ENCODE assay signal across 7 mouse cellular contexts in genomic region chr1:58392268-58392651, GRCm38 (mm10). TPM values are rescaled to one million over a fixed set of nuclear protein-coding genes. Genes with fewer than 3 reads are reported as not detected.
DNase-seq lines count a peak whose midpoint lies in the region; ATAC-seq and TF ChIP-seq lines count a peak whose summit lies in the region.

No protein-coding gene starts in this region.

- H3K4me3 ChIP-seq in embryonic facial prominence, embryonic 14.5 days (ENCODE audit: low read depth, low read length) = peak overlapping the region; percentile 97
- peak overlapping the region; percentile 82 for H3K4me3 ChIP-seq in intestine, postnatal 0 days (ENCODE audit: low read depth, low read length)
- peak overlapping the region; percentile 94 for H3K4me3 ChIP-seq in neural tube, embryonic 15.5 days (replicated peaks)

- H3K4me1 ChIP-seq in embryonic facial prominence, embryonic 14.5 days (ENCODE audit: control insufficient read depth, insufficient read depth, low read length) = peaks cover 11% of the 10 kb centered on the region
- H3K4me1 ChIP-seq in intestine, postnatal 0 days (replicated peaks; ENCODE audit: control insufficient read depth, insufficient read depth, low read length) = 0 out of 2 replicates have a peak, but pooled peaks cover 5% of the 10 kb centered on the region
- peaks cover 25% of the 10 kb centered on the region for H3K4me1 ChIP-seq in neural tube, embryonic 15.5 days

- intact Hi-C loops in left cerebral cortex, postnatal 25 days (cut with DNase I) = loop anchor here (2.0 to 10.0 kb wide), 2 partner anchors 53 to 967 kb away; partner anchors contain the start of genes Nif3l1 and Ppil3

- WGBS in embryonic facial prominence, embryonic 14.5 days = 1% methylated on average over 15 of the region's 16 CpGs
- 0% methylated on average over 16 of the region's 16 CpGs for WGBS in intestine, postnatal 0 days
- WGBS in neural tube, embryonic 15.5 days = under 1% methylated on average over 16 of the region's 16 CpGs

- ATAC-seq in embryonic facial prominence, embryonic 14.5 days (ENCODE audit: low read depth) = peak; percentile 11; the same call in 1 of the 2 replicates
- ATAC-seq in intestine, postnatal 0 days = 0 out of 2 replicates have a peak, but pooled peaks have one; percentile 15
- ATAC-seq in neural tube, embryonic 15.5 days (ENCODE audit: low FRiP score) = peak; percentile 39; the same call in 1 of the 2 replicates

- H3K4me2 ChIP-seq in embryonic facial prominence, embryonic 14.5 days (ENCODE audit: low read depth, low read length) = peak overlapping the region; percentile 82
- peak overlapping the region; percentile 79 for H3K4me2 ChIP-seq in intestine, postnatal 0 days (replicated peaks; ENCODE audit: low read depth)
- H3K4me2 ChIP-seq in neural tube, embryonic 15.5 days = peak overlapping the region; percentile 60

- no peak for TF ChIP-seq CTCF in intestine, postnatal 0 days (IDR thresholded peaks at IDR 0.05; ENCODE audit: low read depth)

- H3K9ac ChIP-seq in embryonic facial prominence, embryonic 14.5 days (ENCODE audit: low read depth, low read length) = peak overlapping the region; percentile 98
- peak overlapping the region; percentile 98 for H3K9ac ChIP-seq in intestine, postnatal 0 days (ENCODE audit: low read depth, low read length)
- peak overlapping the region; percentile 98 for H3K9ac ChIP-seq in neural tube, embryonic 15.5 days (replicated peaks)

- H3K27me3 ChIP-seq in embryonic facial prominence, embryonic 14.5 days (replicated peaks; ENCODE audit: control insufficient read depth, insufficient read depth, low read length) = no peaks in the 10 kb centered on the region
- H3K27me3 ChIP-seq in intestine, postnatal 0 days (replicated peaks; ENCODE audit: control insufficient read depth, insufficient read depth, low read length) = no peaks in the 10 kb centered on the region
- H3K27me3 ChIP-seq in neural tube, embryonic 15.5 days (replicated peaks) = no peaks in the 10 kb centered on the region

- DNase-seq in retina, adult 2 months (ENCODE audit: low read depth, low spot score) = peak; percentile 9
- DNase-seq in retina, postnatal 1 day = no peak
- DNase-seq in embryonic facial prominence, embryonic 14.5 days (ENCODE audit: low spot score) = peak; percentile 55
- DNase-seq in spleen, postnatal 14 days (ENCODE audit: low spot score in 2 of 2) = no peak
- no peak for DNase-seq in left cerebral cortex, postnatal 25 days (ENCODE audit: low spot score in 2 of 2)

- H3K9me3 ChIP-seq in embryonic facial prominence, embryonic 14.5 days (ENCODE audit: control insufficient read depth, low read length) = no peaks in the 10 kb centered on the region
- H3K9me3 ChIP-seq in intestine, postnatal 0 days (ENCODE audit: control insufficient read depth) = no peaks in the 10 kb centered on the region
- no peaks in the 10 kb centered on the region for H3K9me3 ChIP-seq in neural tube, embryonic 15.5 days (replicated peaks)

- peak overlapping the region; percentile 98 for H3K27ac ChIP-seq in embryonic facial prominence, embryonic 14.5 days (replicated peaks; ENCODE audit: low read depth, low read length)
- H3K27ac ChIP-seq in intestine, postnatal 0 days (ENCODE audit: low read depth, low read length) = peak overlapping the region; percentile 98
- peak overlapping the region; percentile 100 for H3K27ac ChIP-seq in neural tube, embryonic 15.5 days (replicated peaks)

- H3K36me3 ChIP-seq in embryonic facial prominence, embryonic 14.5 days (ENCODE audit: control insufficient read depth, insufficient read depth, low read length) = peaks cover 29% of the 10 kb centered on the region
- peaks cover 25% of the 10 kb centered on the region for H3K36me3 ChIP-seq in intestine, postnatal 0 days (ENCODE audit: control insufficient read depth, insufficient read depth)
- H3K36me3 ChIP-seq in neural tube, embryonic 15.5 days = peaks cover 24% of the 10 kb centered on the region

RNA-seq across cellular contexts. Expression of gene Bzw1, which starts 0.4 kb away (rescaled TPM):
- polyA plus RNA-seq in embryonic facial prominence, embryonic 14.5 days (2014; fragmentation: Nextera tagmentation; extraction: Ambion mirVana) = 347 and 401 TPM in 2 replicates
- 207 and 216 TPM in 2 replicates for polyA plus RNA-seq in intestine, postnatal 0 days (2015; fragmentation: Nextera tagmentation; extraction: Ambion mirVana)
- polyA plus RNA-seq in neural tube, embryonic 15.5 days (2015; fragmentation: Nextera tagmentation; extraction: Ambion mirVana) = 300 and 314 TPM in 2 replicates
- total RNA-seq in left cerebral cortex, postnatal 25 days (2021) = 100 to 1,000 TPM; 164 to 173 TPM

RNA-seq across cellular contexts. Expression of gene Clk1, which starts 31.6 kb away (rescaled TPM):
- 157 and 196 TPM in 2 replicates for polyA plus RNA-seq in embryonic facial prominence, embryonic 14.5 days (2014; fragmentation: Nextera tagmentation; extraction: Ambion mirVana)
- polyA plus RNA-seq in intestine, postnatal 0 days (2015; fragmentation: Nextera tagmentation; extraction: Ambion mirVana) = 95.8 and 103 TPM in 2 replicates
- 157 TPM in 2 replicates for polyA plus RNA-seq in neural tube, embryonic 15.5 days (2015; fragmentation: Nextera tagmentation; extraction: Ambion mirVana)
- 100 to 1,000 TPM in 1 of 2 experiments, 10 to 100 TPM in 1; 92.9 to 123 TPM for total RNA-seq in left cerebral cortex, postnatal 25 days (2021)

RNA-seq across cellular contexts. Expression of gene Nif3l1, which starts 52.7 kb away (rescaled TPM):
- polyA plus RNA-seq in embryonic facial prominence, embryonic 14.5 days (2014; fragmentation: Nextera tagmentation; extraction: Ambion mirVana) = 36.1 and 37.3 TPM in 2 replicates
- polyA plus RNA-seq in intestine, postnatal 0 days (2015; fragmentation: Nextera tagmentation; extraction: Ambion mirVana) = 24.9 TPM in 2 replicates
- 47.2 and 48.4 TPM in 2 replicates for polyA plus RNA-seq in neural tube, embryonic 15.5 days (2015; fragmentation: Nextera tagmentation; extraction: Ambion mirVana)
- total RNA-seq in left cerebral cortex, postnatal 25 days (2021) = 10 to 100 TPM; 14.7 to 21.7 TPM

RNA-seq across cellular contexts. Expression of gene Ppil3, which starts 53.0 kb away (rescaled TPM):
- 44.9 and 50.7 TPM in 2 replicates for polyA plus RNA-seq in embryonic facial prominence, embryonic 14.5 days (2014; fragmentation: Nextera tagmentation; extraction: Ambion mirVana)
- polyA plus RNA-seq in intestine, postnatal 0 days (2015; fragmentation: Nextera tagmentation; extraction: Ambion mirVana) = 24.6 and 28.0 TPM in 2 replicates
- 53.5 and 54.6 TPM in 2 replicates for polyA plus RNA-seq in neural tube, embryonic 15.5 days (2015; fragmentation: Nextera tagmentation; extraction: Ambion mirVana)
- 10 to 100 TPM; 27.1 to 27.8 TPM for total RNA-seq in left cerebral cortex, postnatal 25 days (2021)

Comparison
In these comparisons a context has a peak if more than half of its experiments do, and no peak if none do; other contexts are left out.
1. DNase-seq: peak in retina, adult 2 months (single experiment) and embryonic facial prominence, embryonic 14.5 days (single experiment); none in retina, postnatal 1 day (single experiment), spleen, postnatal 14 days (0 of 2) and left cerebral cortex, postnatal 25 days (0 of 2).
2. Peak in every context shown above with its lines, with median percentiles within 50 percentile points of each other: ATAC-seq, H3K27ac ChIP-seq, H3K4me2 ChIP-seq, H3K4me3 ChIP-seq and H3K9ac ChIP-seq.